Mouse (Mus musculus) embryonic facial prominence, embryonic 14.5 days (tissue): Measurements from ENCODE around the gene Arhgap22. TPM values are rescaled to one million over a fixed set of nuclear protein-coding genes. Genes with fewer than 3 reads are reported as not detected.
A peak's percentile ranks its signal among the peaks of the same experiment; 100 is the strongest.

Experiments
- ATAC-seq: fragments of 200-750 bp; cut with Nextera tagmentation; 2 replicates; pipeline ENCODE4 v1.8.0; 2017; ENCODE audit warnings: low read depth, moderate number of reproducible peaks, moderate TSS enrichment
- DNase-seq: peaks from one replicate; pipeline ENCODE4 v3.0.0-alpha.2; 2015; ENCODE audit warnings: low spot score
- H3K27ac ChIP-seq: fragments of 300-500 bp; sonication (generic); replicated peaks from 2 replicates; pipeline ENCODE4 v1.5.1; 2014; ENCODE audit warnings: low read depth, mild to moderate bottlenecking, low read length, moderate library complexity
- H3K27me3 ChIP-seq: fragments of 300-500 bp; sonication (generic); replicated peaks from 2 replicates; pipeline ENCODE4 v1.6.1; 2014; ENCODE audit warnings: low read length; ENCODE audit not compliant: control insufficient read depth, insufficient read depth
- H3K36me3 ChIP-seq: fragments of 300-500 bp; sonication (generic); 2 replicates; pipeline ENCODE4 v1.6.1; 2014; ENCODE audit warnings: low read length, mixed read lengths; ENCODE audit not compliant: control insufficient read depth, insufficient read depth
- H3K4me1 ChIP-seq: fragments of 300-500 bp; sonication (generic); 2 replicates; pipeline ENCODE4 v1.6.1; 2014; ENCODE audit warnings: antibody characterized with exemption, low read length; ENCODE audit not compliant: control insufficient read depth, insufficient read depth
- H3K4me2 ChIP-seq: fragments of 300-500 bp; sonication (generic); 2 replicates; pipeline ENCODE4 v1.6.1; 2014; ENCODE audit warnings: low read depth, mild to moderate bottlenecking, low read length, moderate library complexity, mixed read lengths
- H3K4me3 ChIP-seq: fragments of 300-500 bp; sonication (generic); 2 replicates; pipeline ENCODE4 v1.5.1; 2014; ENCODE audit warnings: low read depth, mild to moderate bottlenecking, low read length
- H3K9ac ChIP-seq: fragments of 300-500 bp; sonication (generic); 2 replicates; pipeline ENCODE4 v1.6.1; 2014; ENCODE audit warnings: low read depth, mild to moderate bottlenecking, low read length, moderate library complexity, mixed read lengths
- H3K9me3 ChIP-seq: fragments of 300-500 bp; sonication (generic); 2 replicates; pipeline ENCODE4 v1.6.1; 2016; ENCODE audit warnings: low read length; ENCODE audit not compliant: control insufficient read depth
- WGBS: fragments of 180-500 bp; shearing (Covaris S2); extraction: QIAGEN DNeasy Blood & Tissue Kit; methylation state at CpG from one replicate; pipeline ENCODE4 v1.1.7; 2014; 5-methylcytosine and 5-hydroxymethylcytosine counted together
- polyA plus RNA-seq: library from polyadenylated mRNA; unstranded; fragments of >200 nt; fragmentation: Nextera tagmentation; extraction: Ambion mirVana; gene quantifications from 2 replicates; pipeline ENCODE4 v1.2.1, GENCODE M21; 2014

Gene Arhgap22
- polyA plus RNA-seq, 1 experiment from 2014 or later, result 2.9 TPM

GRCm38 (mm10) chr14:33319541-33320521 is 106.0 kb downstream of the Arhgap22 start:
- Histone ChIP-seq H3K9me3 (no peaks in the 10 kb centered on the region), H3K27me3 (peaks cover 30% of the 10 kb centered on the region; the same call in 1 of the 2 replicates), H3K36me3 (no peaks in the 10 kb centered on the region), H3K4me3 (peak overlapping the region; percentile 64), H3K9ac (peak overlapping the region; percentile 58), H3K27ac (no peak overlapping the region), H3K4me2 (peak overlapping the region; percentile 100), H3K4me1 (peaks cover 15% of the 10 kb centered on the region)
- DNase-seq (peak; percentile 64), ATAC-seq (peak; percentile 65)
- WGBS, result under 1% methylated on average over 58 of the region's 106 CpGs

GRCm38 (mm10) chr14:33320856-33321255 is 107.0 kb downstream of the Arhgap22 start:
- no peaks in the 10 kb centered on the region for H3K9me3 ChIP-seq
- H3K9ac ChIP-seq, result no peak overlapping the region
- WGBS, result 4% methylated on average over 7 of the region's 7 CpGs
- H3K4me3 ChIP-seq, result peak overlapping the region; percentile 64; the same call in 1 of the 2 replicates
- peaks cover 15% of the 10 kb centered on the region for H3K4me1 ChIP-seq
- H3K4me2 ChIP-seq, result peak overlapping the region; percentile 100
- no peaks in the 10 kb centered on the region for H3K36me3 ChIP-seq
- no peak overlapping the region for H3K27ac ChIP-seq
- H3K27me3 ChIP-seq, result peaks cover 30% of the 10 kb centered on the region; the same call in 1 of the 2 replicates
- DNase-seq (no peak), ATAC-seq (no peak)

- Histone ChIP-seq H3K4me2 (no peak overlapping the region), H3K9ac (no peak overlapping the region), H3K27ac (no peak overlapping the region), H3K9me3 (no peaks in the 10 kb centered on the region), H3K4me3 (no peak overlapping the region), H3K4me1 (peaks cover 15% of the 10 kb centered on the region), H3K27me3 (peaks cover 20% of the 10 kb centered on the region; the same call in 1 of the 2 replicates), H3K36me3 (no peaks in the 10 kb centered on the region)
- DNase-seq (peak; percentile 40), ATAC-seq (no peak)
- 22% methylated on average over 7 of the region's 7 CpGs for WGBS
Observed at GRCm38 (mm10) chr14:33322661-33323088, 108.8 kb downstream of the Arhgap22 start.

- WGBS, result 57% methylated on average over 6 of the region's 6 CpGs
- no peak overlapping the region for H3K4me2 ChIP-seq
- H3K27me3 ChIP-seq, result peaks cover 14% of the 10 kb centered on the region; the same call in 1 of the 2 replicates
- peaks cover 7% of the 10 kb centered on the region for H3K4me1 ChIP-seq
- H3K9me3 ChIP-seq, result no peaks in the 10 kb centered on the region
- no peak overlapping the region for H3K27ac ChIP-seq
- ATAC-seq (no peak), DNase-seq (no peak)
- H3K4me3 ChIP-seq, result no peak overlapping the region
- no peak overlapping the region for H3K9ac ChIP-seq
- no peaks in the 10 kb centered on the region for H3K36me3 ChIP-seq
Observed at GRCm38 (mm10) chr14:33324556-33324955, 110.7 kb downstream of the Arhgap22 start.

- Histone ChIP-seq H3K36me3 (no peaks in the 10 kb centered on the region), H3K4me3 (no peak overlapping the region), H3K9ac (no peak overlapping the region), H3K27me3 (0 out of 2 replicates have a peak, but pooled peaks cover 9% of the 10 kb centered on the region), H3K4me1 (peaks cover 11% of the 10 kb centered on the region), H3K4me2 (no peak overlapping the region), H3K27ac (no peak overlapping the region), H3K9me3 (no peaks in the 10 kb centered on the region)
- 50% methylated on average over 5 of the region's 5 CpGs for WGBS
- DNase-seq, result no peak
- ATAC-seq, result peak; percentile 35; the same call in 1 of the 2 replicates
Observed at GRCm38 (mm10) chr14:33328369-33328768, 114.5 kb downstream of the Arhgap22 start.

- Histone ChIP-seq H3K36me3 (no peaks in the 10 kb centered on the region), H3K27me3 (0 out of 2 replicates have a peak, but pooled peaks cover 4% of the 10 kb centered on the region), H3K9me3 (no peaks in the 10 kb centered on the region), H3K4me2 (no peak overlapping the region), H3K4me1 (peaks cover 11% of the 10 kb centered on the region), H3K9ac (no peak overlapping the region), H3K27ac (no peak overlapping the region), H3K4me3 (no peak overlapping the region)
- WGBS, result 81% methylated on average over 5 of the region's 5 CpGs
- ATAC-seq, result no peak
- DNase-seq, result no peak
Observed at GRCm38 (mm10) chr14:33329297-33329805, 115.5 kb downstream of the Arhgap22 start.

- DNase-seq (peak; percentile 68), ATAC-seq (0 out of 2 replicates have a peak, but pooled peaks have one; percentile 4)
- WGBS, result 54% methylated on average over 4 of the region's 4 CpGs
- H3K9me3 ChIP-seq, result no peaks in the 10 kb centered on the region
- H3K4me1 ChIP-seq, result peaks cover 11% of the 10 kb centered on the region
- H3K9ac ChIP-seq, result no peak overlapping the region
- H3K36me3 ChIP-seq, result no peaks in the 10 kb centered on the region
- no peak overlapping the region for H3K4me2 ChIP-seq
- H3K4me3 ChIP-seq, result no peak overlapping the region
- 0 out of 2 replicates have a peak, but pooled peaks cover 4% of the 10 kb centered on the region for H3K27me3 ChIP-seq
- no peak overlapping the region for H3K27ac ChIP-seq
Observed at GRCm38 (mm10) chr14:33330986-33331385, 117.2 kb downstream of the Arhgap22 start.

GRCm38 (mm10) chr14:33331627-33332026 is 117.8 kb downstream of the Arhgap22 start:
- ATAC-seq, result no peak
- DNase-seq, result no peak
- no peak overlapping the region for H3K9ac ChIP-seq
- H3K36me3 ChIP-seq, result no peaks in the 10 kb centered on the region
- no peak overlapping the region for H3K4me2 ChIP-seq
- WGBS, result 33% methylated on average over 4 of the region's 4 CpGs
- peaks cover 11% of the 10 kb centered on the region for H3K4me1 ChIP-seq
- H3K27me3 ChIP-seq, result 0 out of 2 replicates have a peak, but pooled peaks cover 4% of the 10 kb centered on the region
- H3K4me3 ChIP-seq, result no peak overlapping the region
- no peaks in the 10 kb centered on the region for H3K9me3 ChIP-seq
- no peak overlapping the region for H3K27ac ChIP-seq
